Mouse (Mus musculus) E14TG2a.4 (cell line): ENCODE results near the gene Nme8.
A peak's percentile ranks its signal among the peaks of the same experiment; 100 is the strongest.

Experiments used
- H3K27me3 ChIP-seq: 2 replicates; pipeline ENCODE4 v1.6.1; 2014; ENCODE audit warnings: low read length, control low read depth; ENCODE audit not compliant: insufficient read depth
- H3K36me3 ChIP-seq: 2 replicates; pipeline ENCODE4 v1.6.1; 2014; ENCODE audit warnings: low read length, control low read depth; ENCODE audit not compliant: insufficient read depth
- H3K4me1 ChIP-seq: replicated peaks from 2 replicates; pipeline ENCODE4 v1.6.1; 2014; ENCODE audit warnings: low read depth, low read length, control low read depth
- H3K4me3 ChIP-seq: replicated peaks from 2 replicates; pipeline ENCODE4 v1.5.1; 2014; ENCODE audit warnings: mild to moderate bottlenecking, low read length
- H3K9me3 ChIP-seq: 2 replicates; pipeline ENCODE4 v1.6.1; 2014; ENCODE audit warnings: low read length, control low read depth
- CTCF ChIP-seq: conservative IDR thresholded peaks from 2 replicates; pipeline ENCODE4 v1.5.1; 2014; ENCODE audit warnings: low read length
- NANOG ChIP-seq: IDR thresholded peaks from 2 replicates; pipeline ENCODE4 v1.6.1; 2014; ENCODE audit warnings: borderline replicate concordance, low read length, mixed read lengths
- POU5F1 ChIP-seq: IDR thresholded peaks from 2 replicates; pipeline ENCODE4 v1.6.1; 2014; ENCODE audit warnings: low read length, borderline replicate concordance

Gene Nme8

GRCm38 (mm10) chr13:19668355-19669140, 29.0 kb downstream of the Nme8 start:
- Histone ChIP-seq H3K4me1 (no peaks in the 10 kb centered on the region), H3K4me3 (no peak overlapping the region), H3K9me3 (peaks cover 3% of the 10 kb centered on the region; the same call in 1 of the 2 replicates), H3K36me3 (no peaks in the 10 kb centered on the region), H3K27me3 (no peaks in the 10 kb centered on the region)
- TF ChIP-seq NANOG = no peak
- TF ChIP-seq CTCF = no peak
- TF ChIP-seq POU5F1 = no peak

GRCm38 (mm10) chr13:19652405-19652804, 45.2 kb downstream of the Nme8 start:
- Histone ChIP-seq H3K4me1 (no peaks in the 10 kb centered on the region), H3K4me3 (no peak overlapping the region), H3K9me3 (peaks cover 7% of the 10 kb centered on the region; the same call in 1 of the 2 replicates), H3K27me3 (no peaks in the 10 kb centered on the region), H3K36me3 (no peaks in the 10 kb centered on the region)
- no peak for TF ChIP-seq POU5F1
- no peak for TF ChIP-seq CTCF
- TF ChIP-seq NANOG = no peak

- H3K36me3 ChIP-seq = no peaks in the 10 kb centered on the region
- no peaks in the 10 kb centered on the region for H3K27me3 ChIP-seq
- H3K4me1 ChIP-seq = no peaks in the 10 kb centered on the region
- H3K9me3 ChIP-seq = peaks cover 7% of the 10 kb centered on the region; the same call in 1 of the 2 replicates
- TF ChIP-seq CTCF (no peak), POU5F1 (no peak), NANOG (no peak)
- no peak overlapping the region for H3K4me3 ChIP-seq
These were observed 47.8 kb downstream of the Nme8 start for GRCm38 (mm10) chr13:19649824-19650223.

GRCm38 (mm10) chr13:19644225-19644624, 53.4 kb downstream of the Nme8 start:
- H3K27me3 ChIP-seq = no peaks in the 10 kb centered on the region
- no peaks in the 10 kb centered on the region for H3K4me1 ChIP-seq
- H3K4me3 ChIP-seq = no peak overlapping the region
- H3K36me3 ChIP-seq = no peaks in the 10 kb centered on the region
- peak; percentile 32 for TF ChIP-seq CTCF
- TF ChIP-seq NANOG = no peak
- TF ChIP-seq POU5F1 = no peak
- H3K9me3 ChIP-seq = no peaks in the 10 kb centered on the region

- Histone ChIP-seq H3K27me3 (no peaks in the 10 kb centered on the region), H3K9me3 (no peaks in the 10 kb centered on the region)
- TF ChIP-seq CTCF (no peak), NANOG (no peak), POU5F1 (no peak)
These were observed 54.1 kb downstream of the Nme8 start for GRCm38 (mm10) chr13:19643519-19643918.

GRCm38 (mm10) chr13:19640203-19640851, 57.3 kb downstream of the Nme8 start:
- TF ChIP-seq CTCF (0 out of 2 replicates have a peak, but pooled peaks have one; percentile 6), NANOG (no peak), POU5F1 (no peak)

More at GRCm38 (mm10) chr13:19643519-19643918, 54.1 kb downstream of the Nme8 start:
- H3K36me3 ChIP-seq = no peaks in the 10 kb centered on the region
- H3K4me1 ChIP-seq = no peaks in the 10 kb centered on the region
- no peak overlapping the region for H3K4me3 ChIP-seq

GRCm38 (mm10) chr13:19636131-19636530, 61.5 kb downstream of the Nme8 start:
- Histone ChIP-seq H3K36me3 (peaks cover 12% of the 10 kb centered on the region; the same call in 1 of the 2 replicates), H3K27me3 (no peaks in the 10 kb centered on the region), H3K9me3 (no peaks in the 10 kb centered on the region; the same call in 1 of the 2 replicates), H3K4me1 (peaks cover 28% of the 10 kb centered on the region), H3K4me3 (no peak overlapping the region)
- TF ChIP-seq NANOG (no peak), POU5F1 (no peak), CTCF (peak; percentile 48)

More at GRCm38 (mm10) chr13:19640203-19640851, 57.3 kb downstream of the Nme8 start:
- no peaks in the 10 kb centered on the region for H3K27me3 ChIP-seq
- no peak overlapping the region for H3K4me3 ChIP-seq
- peaks cover 7% of the 10 kb centered on the region for H3K4me1 ChIP-seq
- no peaks in the 10 kb centered on the region for H3K36me3 ChIP-seq
- no peaks in the 10 kb centered on the region for H3K9me3 ChIP-seq
